Mouse (Mus musculus) megakaryocyte, embryonic 14.5 days (primary cell): Measurements from ENCODE around the gene Rufy4.

Experiments used
- FLI1 ChIP-seq: IDR thresholded peaks from 2 replicates; pipeline ENCODE4 v1.6.1; 2012; ENCODE audit warnings: low read length, inconsistent platforms, mixed read lengths
- GATA1 ChIP-seq: IDR thresholded peaks from 3 replicates; pipeline ENCODE4 v1.6.1; 2012; ENCODE audit warnings: mixed read lengths, low read length, inconsistent platforms, borderline replicate concordance

DNA sequence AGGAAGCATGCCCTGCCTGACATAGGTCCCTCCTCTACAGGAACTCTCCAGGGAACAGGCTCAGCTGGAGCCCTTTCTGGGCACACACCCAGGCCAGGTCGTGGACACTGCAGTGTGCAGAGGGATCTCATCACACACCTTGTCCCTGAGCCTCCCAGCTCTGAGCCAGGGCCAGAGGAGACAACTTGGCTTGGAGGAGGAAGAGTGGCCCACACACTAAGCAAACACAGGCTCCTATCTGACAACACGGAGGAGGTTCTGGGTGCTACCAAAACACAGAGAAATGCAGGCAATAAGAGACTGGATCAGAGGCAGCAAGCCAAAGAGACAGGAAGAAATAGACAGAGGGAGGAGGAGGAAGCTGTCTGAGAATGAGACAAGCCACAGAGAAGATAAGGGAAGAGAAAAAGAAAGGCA is 43.8 kb upstream of the Rufy4 start:
- TF ChIP-seq FLI1: no peak
- no peak for TF ChIP-seq GATA1
